Mouse (Mus musculus): ENCODE measurements around the gene Gm21149. TPM values are rescaled to one million over a fixed set of nuclear protein-coding genes. Genes with fewer than 3 reads are reported as not detected.
"Not testable (repeated sequence)": the region's sequence is repeated elsewhere in the genome, so short reads cannot be mapped to it uniquely, and the experiment has no call there.

Gm21149 gene
- polyA plus RNA-seq, 1 experiment = not detected

DNA sequence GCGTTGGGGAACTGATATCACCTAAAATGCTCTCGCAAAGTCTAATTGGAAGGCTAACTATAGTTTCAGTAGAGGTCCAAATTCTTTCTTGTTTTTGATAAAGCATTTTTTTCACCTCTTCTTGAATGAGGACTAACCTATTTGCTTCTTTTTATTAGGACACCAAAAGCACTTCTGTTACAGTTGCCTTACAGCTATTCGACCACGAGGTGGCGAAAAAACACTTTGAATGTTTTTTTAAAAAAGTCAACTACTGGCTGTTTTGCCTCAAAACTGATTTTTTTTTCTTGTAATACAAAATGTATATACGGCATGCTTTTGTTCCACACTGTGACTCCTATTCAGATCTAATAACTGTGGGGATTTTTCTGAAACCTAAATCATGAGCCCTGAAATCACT, 8.6 kb downstream of the Gm21149 start:
- not testable (repeated sequence) for H3K27me3 ChIP-seq (ENCODE audit: control insufficient read depth, insufficient read depth, insufficient read length); H3K79me2 ChIP-seq (ENCODE audit: control insufficient read depth, insufficient read depth); H3ac ChIP-seq (ENCODE audit: control insufficient read depth, insufficient read length); H3K4me3 ChIP-seq; H3K4me2 ChIP-seq (ENCODE audit: low read depth); H3K36me3 ChIP-seq (ENCODE audit: control insufficient read depth, insufficient read depth)

DNA sequence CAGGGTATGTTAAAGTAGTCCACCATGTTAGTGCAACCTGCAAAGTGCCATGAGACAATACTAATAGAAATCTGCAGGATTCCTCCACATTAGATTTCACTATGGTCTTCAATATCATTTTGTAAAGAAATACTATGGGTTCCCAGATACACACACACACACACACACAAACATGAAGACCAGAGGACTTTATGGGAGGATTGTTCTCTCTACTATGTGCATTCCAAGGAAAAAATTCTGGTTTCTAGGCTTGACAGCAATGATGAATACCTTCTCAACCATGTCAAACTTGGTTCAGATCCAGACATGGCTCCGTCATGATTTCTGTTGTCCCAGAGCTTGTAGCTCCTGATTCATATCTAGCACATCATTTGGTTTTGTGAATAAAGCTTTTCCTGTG, 10.1 kb downstream of the Gm21149 start:
- H3K36me3 ChIP-seq (ENCODE audit: control insufficient read depth, insufficient read depth); H3K4me3 ChIP-seq; H3K27me3 ChIP-seq (ENCODE audit: control insufficient read depth, insufficient read depth, insufficient read length); H3ac ChIP-seq (ENCODE audit: control insufficient read depth, insufficient read length); H3K4me2 ChIP-seq (ENCODE audit: low read depth); H3K79me2 ChIP-seq (ENCODE audit: control insufficient read depth, insufficient read depth): not testable (repeated sequence)

DNA sequence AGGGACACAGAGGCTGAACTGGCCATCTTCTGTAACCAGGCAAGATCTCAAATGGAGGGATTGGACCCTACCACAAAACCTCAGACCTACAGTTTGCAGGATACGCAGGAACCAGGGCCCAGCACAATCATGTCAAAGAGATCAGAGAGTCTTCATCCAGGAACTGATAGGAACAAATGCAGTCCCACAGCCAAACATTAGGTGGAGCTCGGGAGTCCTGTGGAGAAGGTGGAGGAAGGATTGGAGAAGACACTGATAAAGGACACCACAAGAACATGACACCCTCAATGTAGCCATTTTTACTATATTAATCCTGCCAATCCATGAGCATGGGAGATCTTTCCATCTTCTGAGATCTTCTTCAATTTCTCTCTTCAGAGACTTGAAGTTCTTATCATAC, 12.8 kb downstream of the Gm21149 start:
- not testable (repeated sequence) for H3K36me3 ChIP-seq (ENCODE audit: control insufficient read depth, insufficient read depth); H3K79me2 ChIP-seq (ENCODE audit: control insufficient read depth, insufficient read depth)

DNA sequence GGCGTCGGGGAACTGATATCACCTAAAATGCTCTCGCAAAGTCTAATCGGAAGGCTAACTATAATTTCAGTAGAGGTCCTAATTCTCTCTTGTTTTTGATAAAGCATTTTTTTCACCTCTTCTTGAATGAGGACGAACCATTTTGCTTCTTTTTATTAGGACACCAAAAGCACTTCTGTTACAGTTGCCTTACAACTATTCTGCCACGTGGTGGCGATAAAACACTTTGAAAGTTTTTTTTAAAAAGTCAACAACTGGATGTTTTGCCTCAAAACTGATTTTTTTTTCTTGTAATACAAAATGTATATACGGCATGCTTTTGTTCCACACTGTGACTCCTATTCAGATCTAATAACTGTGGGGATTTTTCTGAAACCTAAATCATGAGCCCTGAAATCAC, 14.7 kb downstream of the Gm21149 start:
- H3K4me2 ChIP-seq (ENCODE audit: low read depth); H3K27me3 ChIP-seq (ENCODE audit: control insufficient read depth, insufficient read depth, insufficient read length); H3K79me2 ChIP-seq (ENCODE audit: control insufficient read depth, insufficient read depth); H3ac ChIP-seq (ENCODE audit: control insufficient read depth, insufficient read length); H3K4me3 ChIP-seq; H3K36me3 ChIP-seq (ENCODE audit: control insufficient read depth, insufficient read depth): not testable (repeated sequence)

More for the DNA sequence above, 12.8 kb downstream of the Gm21149 start:
- H3ac ChIP-seq (ENCODE audit: control insufficient read depth, insufficient read length); H3K27me3 ChIP-seq (ENCODE audit: control insufficient read depth, insufficient read depth, insufficient read length); H3K4me2 ChIP-seq (ENCODE audit: low read depth); H3K4me3 ChIP-seq: not testable (repeated sequence)

DNA sequence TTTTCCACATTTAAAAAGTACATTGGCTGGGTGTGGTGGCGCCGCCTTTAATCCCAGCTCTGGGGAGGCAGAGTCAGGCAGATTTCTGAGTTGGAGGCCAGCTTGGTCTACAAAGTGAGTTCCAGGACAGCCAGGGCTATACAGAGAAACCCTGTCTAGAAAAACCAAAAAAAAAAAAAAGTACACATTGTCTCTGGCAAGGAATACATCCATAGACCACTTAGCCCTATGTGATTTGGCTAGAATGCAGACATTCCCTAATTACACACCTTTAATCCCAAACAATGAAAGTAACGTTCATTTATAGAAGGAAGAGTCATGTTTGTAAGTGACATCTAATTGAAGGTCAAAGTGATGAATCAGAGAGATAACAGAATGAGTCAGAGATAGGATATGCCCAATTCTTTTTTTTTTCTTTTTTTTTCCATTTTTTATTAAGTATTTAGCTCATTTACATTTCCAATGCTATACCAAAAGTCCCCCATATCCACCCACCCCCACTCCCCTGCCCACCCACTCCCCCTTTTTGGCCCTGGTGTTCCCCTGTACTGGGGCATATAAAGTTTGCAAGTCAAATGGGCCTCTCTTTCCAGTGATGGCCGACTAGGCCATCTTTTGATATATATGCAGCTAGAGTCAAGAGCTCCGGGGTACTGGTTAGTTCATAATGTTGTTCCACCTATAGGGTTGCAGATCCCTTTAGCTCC, 18.3 kb downstream of the Gm21149 start:
- H3K4me2 ChIP-seq (ENCODE audit: low read depth); H3K27me3 ChIP-seq (ENCODE audit: control insufficient read depth, insufficient read depth, insufficient read length); H3K36me3 ChIP-seq (ENCODE audit: control insufficient read depth, insufficient read depth); H3ac ChIP-seq (ENCODE audit: control insufficient read depth, insufficient read length); H3K4me3 ChIP-seq; H3K79me2 ChIP-seq (ENCODE audit: control insufficient read depth, insufficient read depth): not testable (repeated sequence)

Other genes with a start within 250 kb of the Gm21149 start
- not detected for gene Gm21190, start 52.7 kb upstream of the Gm21149 start, polyA plus RNA-seq (2012; fragmentation: generic; extraction: Trizol)
- gene Gm21083, start 100.8 kb upstream of the Gm21149 start, polyA plus RNA-seq (2012; fragmentation: generic; extraction: Trizol) = not detected
- not detected for gene Speer4d, start 142.5 kb upstream of the Gm21149 start, polyA plus RNA-seq (2012; fragmentation: generic; extraction: Trizol)
- not detected for gene 4930572O03Rik, start 180.5 kb upstream of the Gm21149 start, polyA plus RNA-seq (2012; fragmentation: generic; extraction: Trizol)
- gene Speer4c, start 237.7 kb upstream of the Gm21149 start, polyA plus RNA-seq (2012; fragmentation: generic; extraction: Trizol) = not detected

All from myocyte (in vitro differentiated cells).